Mouse (Mus musculus) MEL (cell line): ENCODE measurements around the gene Fam57b. TPM values are rescaled to one million over a fixed set of nuclear protein-coding genes. Genes with fewer than 3 reads are reported as not detected.

Source experiments
- DNase-seq: peaks from one replicate; pipeline ENCODE4 v3.0.0; 2011; ENCODE audit warnings: low read depth, low spot score
- H3K27ac ChIP-seq: 2 replicates; pipeline ENCODE4 v1.5.1; 2012; ENCODE audit warnings: low read depth, mild to moderate bottlenecking, control low read depth, low read length, moderate library complexity; ENCODE audit not compliant: control insufficient read depth
- H3K27me3 ChIP-seq, 2 experiments: fragments of 150-350 bp in 1 of 2; sonication (generic) in 1 of 2; 2 replicates each; pipeline ENCODE4 v1.6.1; 2012; ENCODE audit warnings: low read length in 2 of 2, mild to moderate bottlenecking in 2 of 2, improper control_type of control experiment in 1 of 2, moderate library complexity in 1 of 2; ENCODE audit not compliant: insufficient read depth in 2 of 2, control insufficient read depth in 1 of 2
- H3K36me3 ChIP-seq, 2 experiments: 2 replicates each; pipeline ENCODE4 v1.6.1; 2012 to 2014; ENCODE audit warnings: low read length in 2 of 2, improper control_type of control experiment in 1 of 2, inconsistent platforms in 1 of 2, mild to moderate bottlenecking in 1 of 2; ENCODE audit not compliant: insufficient read depth in 2 of 2, control insufficient read depth in 1 of 2
- H3K4me1 ChIP-seq, 2 experiments: fragments of 150-350 bp in 1 of 2; sonication (generic) in 1 of 2; 2 replicates each; pipeline ENCODE4 v1.6.1; 2012; ENCODE audit warnings: low read length in 2 of 2, improper control_type of control experiment in 1 of 2, mild to moderate bottlenecking in 1 of 2; ENCODE audit not compliant: insufficient read depth in 2 of 2, control insufficient read depth in 1 of 2
- H3K4me3 ChIP-seq, 2 experiments: fragments of 150-350 bp in 1 of 2; sonication (generic) in 1 of 2; 2 replicates each; pipeline ENCODE4 v1.5.1; 2012; ENCODE audit warnings: low read depth in 2 of 2, low read length in 2 of 2, mild to moderate bottlenecking in 2 of 2, moderate library complexity in 2 of 2, control low read depth in 1 of 2, improper control_type of control experiment in 1 of 2; ENCODE audit not compliant: control insufficient read depth in 1 of 2, insufficient read depth in 1 of 2
- H3K79me2 ChIP-seq: 2 replicates; pipeline ENCODE4 v1.6.1; 2012; ENCODE audit warnings: mild to moderate bottlenecking, low read length, moderate library complexity; ENCODE audit not compliant: control insufficient read depth, poor library complexity, insufficient read depth
- H3K9ac ChIP-seq: 2 replicates; pipeline ENCODE4 v1.6.1; 2012; ENCODE audit warnings: low read depth, mild to moderate bottlenecking, control low read depth, low read length, moderate library complexity; ENCODE audit not compliant: control insufficient read depth, poor library complexity, severe bottlenecking
- H3K9me3 ChIP-seq: fragments of 150-350 bp; sonication (generic); replicated peaks from 2 replicates; pipeline ENCODE4 v1.6.1; 2012; ENCODE audit warnings: mild to moderate bottlenecking, low read length, improper control_type of control experiment, moderate library complexity; ENCODE audit not compliant: insufficient read depth
- CHD1 ChIP-seq: IDR thresholded peaks from 2 replicates; pipeline ENCODE4 v1.6.1; 2012; ENCODE audit warnings: low read depth, mild to moderate bottlenecking, inconsistent platforms, low read length, improper control_type of control experiment
- CHD2 ChIP-seq: IDR thresholded peaks from 2 replicates; pipeline ENCODE4 v1.6.1; 2011; ENCODE audit warnings: low read length, improper control_type of control experiment
- CTCF ChIP-seq, 3 experiments: IDR thresholded peaks in 2 of 3; conservative IDR thresholded peaks in 1 of 3; 2 replicates each; pipeline ENCODE4 v1.5.1; 2011 to 2012; ENCODE audit warnings: low read length in 3 of 3, low read depth in 2 of 3, mild to moderate bottlenecking in 2 of 3, improper control_type of control experiment in 1 of 3, inconsistent platforms in 1 of 3, mixed read lengths in 1 of 3, moderate library complexity in 1 of 3; ENCODE audit not compliant: control insufficient read depth in 1 of 3, insufficient read depth in 1 of 3, poor library complexity in 1 of 3, severe bottlenecking in 1 of 3
- E2F4 ChIP-seq: IDR thresholded peaks from 2 replicates; pipeline ENCODE4 v1.6.1; 2011; ENCODE audit warnings: low read depth, low read length, improper control_type of control experiment, borderline replicate concordance
- ELF1 ChIP-seq: IDR thresholded peaks from 2 replicates; pipeline ENCODE4 v1.6.1; 2014; ENCODE audit warnings: low read depth, mild to moderate bottlenecking, inconsistent platforms, low read length, improper control_type of control experiment, moderate library complexity
- EP300 ChIP-seq, 2 experiments: IDR thresholded peaks; 2 replicates each; pipeline ENCODE4 v1.6.1; 2011; ENCODE audit warnings: improper control_type of control experiment in 2 of 2, low read length in 2 of 2, low read depth in 1 of 2, mild to moderate bottlenecking in 1 of 2
- GATA1 ChIP-seq: IDR thresholded peaks from 2 replicates; pipeline ENCODE4 v1.6.1; 2011; ENCODE audit warnings: low read depth, low read length, improper control_type of control experiment
- NELFE ChIP-seq: IDR thresholded peaks from 2 replicates; pipeline ENCODE4 v1.6.1; 2011; ENCODE audit warnings: low read depth, low read length, improper control_type of control experiment
- POLR2A ChIP-seq, 2 experiments: IDR thresholded peaks; 2 replicates each; pipeline ENCODE4 v1.6.1; 2011 to 2012; ENCODE audit warnings: low read length in 2 of 2, mild to moderate bottlenecking in 2 of 2, control low read depth in 1 of 2, improper control_type of control experiment in 1 of 2, low read depth in 1 of 2, moderate library complexity in 1 of 2; ENCODE audit not compliant: control insufficient read depth in 1 of 2, insufficient read depth in 1 of 2, poor library complexity in 1 of 2
- POLR2AphosphoS5 ChIP-seq: IDR thresholded peaks from 2 replicates; pipeline ENCODE4 v1.6.1; 2012; ENCODE audit warnings: low read depth, borderline replicate concordance, mild to moderate bottlenecking, inconsistent platforms, low read length, moderate library complexity, mixed read lengths
- SIN3A ChIP-seq: IDR thresholded peaks from 2 replicates; pipeline ENCODE4 v1.6.1; 2012; ENCODE audit warnings: low read length, improper control_type of control experiment, inconsistent platforms
- TAL1 ChIP-seq: IDR thresholded peaks from 2 replicates; pipeline ENCODE4 v1.6.1; 2012; ENCODE audit warnings: mild to moderate bottlenecking, inconsistent platforms, low read length, moderate library complexity, mixed read lengths
- TBP ChIP-seq: IDR thresholded peaks from 2 replicates; pipeline ENCODE4 v1.8.0; 2011; ENCODE audit warnings: low read depth, low read length, improper control_type of control experiment
- USF2 ChIP-seq, 2 experiments: IDR thresholded peaks; 2 replicates each; pipeline ENCODE4 v1.6.1; 2011 to 2012; ENCODE audit warnings: improper control_type of control experiment in 2 of 2, low read length in 2 of 2, borderline replicate concordance in 1 of 2, inconsistent platforms in 1 of 2, low read depth in 1 of 2, mild to moderate bottlenecking in 1 of 2; ENCODE audit not compliant: insufficient read depth in 1 of 2
- ZMIZ1 ChIP-seq: IDR thresholded peaks from 2 replicates; pipeline ENCODE4 v1.6.1; 2012; ENCODE audit warnings: low read depth, mild to moderate bottlenecking, inconsistent platforms, low read length, improper control_type of control experiment, moderate library complexity
- polyA plus RNA-seq, 2 experiments: library from polyadenylated mRNA; stranded (reverse) in 1 of 2; unstranded in 1 of 2; fragments of >175 nt in 1 of 2; fragments of >200 nt in 1 of 2; gene quantifications; 2 replicates each; pipeline versions ENCODE4 v1.2.1 to v1.2.4; 2012; ENCODE audit warnings: low replicate concordance in 2 of 2, low read depth in 1 of 2; ENCODE audit not compliant: insufficient read length in 2 of 2, insufficient read depth in 1 of 2, missing spikeins in 1 of 2
- total RNA-seq: library from RNA; depleted of rRNA; stranded (reverse); fragments of 300-350 nt; gene quantifications from 2 replicates; pipeline ENCODE4 v1.2.3, GENCODE M21; 2012

Fam57b gene
- total and polyA plus RNA-seq, 3 experiments, result 0.50 to 1.7 TPM; not detected in 1

DNA sequence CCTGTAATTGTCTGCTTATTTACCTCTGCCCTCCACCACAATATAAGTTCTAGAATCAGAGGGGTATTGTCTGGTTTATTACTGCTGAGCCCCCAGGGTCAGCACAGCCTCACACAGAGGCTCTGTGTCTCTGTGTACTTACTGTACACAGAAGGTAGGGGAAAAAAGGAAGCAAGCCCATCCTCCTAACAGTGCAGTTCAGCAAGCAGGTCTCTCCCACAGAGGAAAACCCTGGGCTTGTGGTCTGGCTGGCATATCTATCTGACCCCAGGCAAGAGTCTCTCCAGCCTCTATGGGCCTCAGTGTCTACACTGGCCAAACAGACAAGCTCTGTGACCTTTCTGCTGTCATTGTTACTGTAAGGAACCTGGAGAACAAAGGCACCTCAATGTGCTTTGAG lies 6.3 kb downstream of the Fam57b start:
- TF ChIP-seq ZMIZ1 (no peak), TAL1 (peak; percentile 35; the same call in 1 of the 2 replicates), USF2 (IDR thresholded peaks at IDR 0.05; ENCODE audit: borderline replicate concordance in 1 of 2, insufficient read depth in 1 of 2, low read depth in 1 of 2, low read length in 2 of 2) (no peak), NELFE (no peak), EP300 (IDR thresholded peaks at IDR 0.05; ENCODE audit: low read depth in 1 of 2, low read length in 2 of 2) (0 out of 4 replicates have a peak, but pooled peaks of 1 of the 2 experiments have one; percentile 6), CTCF (IDR thresholded peaks at IDR 0.05 in 2 of 3, conservative IDR thresholded peaks at IDR 0.05 in 1 of 3; ENCODE audit: control insufficient read depth in 1 of 3, insufficient read depth in 1 of 3, low read depth in 2 of 3, low read length in 3 of 3, poor library complexity in 1 of 3, severe bottlenecking in 1 of 3) (no peak)
- peak overlapping the region; percentile 41 for H3K9ac ChIP-seq
- no peaks in the 10 kb centered on the region for H3K27me3 ChIP-seq

DNA sequence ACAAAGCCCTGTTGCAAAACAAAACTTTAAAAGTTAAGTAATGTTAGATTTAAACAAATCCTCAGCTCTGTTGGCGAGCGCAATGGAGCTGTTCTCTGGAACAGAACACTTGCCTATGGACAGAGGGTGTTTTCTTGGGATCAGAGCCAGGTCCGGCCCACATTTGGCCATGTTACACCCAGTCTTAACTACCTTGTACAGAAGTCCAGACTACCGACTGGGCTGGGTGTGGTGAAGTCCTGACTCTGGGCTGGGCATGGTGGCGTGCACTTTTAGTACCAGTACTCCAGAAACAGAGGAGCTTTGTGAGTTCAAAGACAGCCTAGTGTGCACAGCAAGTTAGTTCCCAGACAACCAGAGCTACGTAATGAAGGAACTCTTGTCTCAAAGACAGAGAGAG lies 9.5 kb downstream of the Fam57b start:
- TF ChIP-seq CTCF (IDR thresholded peaks at IDR 0.05 in 2 of 3, conservative IDR thresholded peaks at IDR 0.05 in 1 of 3; ENCODE audit: control insufficient read depth in 1 of 3, insufficient read depth in 1 of 3, low read depth in 2 of 3, low read length in 3 of 3, poor library complexity in 1 of 3, severe bottlenecking in 1 of 3) (no peak), CHD1 (no peak), GATA1 (no peak), POLR2A (IDR thresholded peaks at IDR 0.05; ENCODE audit: control insufficient read depth in 1 of 2, insufficient read depth in 1 of 2, low read depth in 1 of 2, low read length in 2 of 2, poor library complexity in 1 of 2) (no peak), ELF1 (no peak)
- Histone ChIP-seq H3K27ac (no peak overlapping the region), H3K4me1 (peaks cover 18 to 39% of the 10 kb centered on the region in 2 experiments)

More for the DNA sequence above, 6.3 kb downstream of the Fam57b start:
- Histone ChIP-seq H3K27ac (peak overlapping the region; percentile 66), H3K79me2 (peaks cover 7% of the 10 kb centered on the region), H3K36me3 (peaks cover 0 to 39% of the 10 kb centered on the region in 2 experiments; a peak in 2 of 4 replicates), H3K4me3 (no peak overlapping the region), H3K4me1 (peaks cover 20 to 47% of the 10 kb centered on the region in 2 experiments), H3K9me3 (no peaks in the 10 kb centered on the region)
- peak; percentile 57 for DNase-seq

DNA sequence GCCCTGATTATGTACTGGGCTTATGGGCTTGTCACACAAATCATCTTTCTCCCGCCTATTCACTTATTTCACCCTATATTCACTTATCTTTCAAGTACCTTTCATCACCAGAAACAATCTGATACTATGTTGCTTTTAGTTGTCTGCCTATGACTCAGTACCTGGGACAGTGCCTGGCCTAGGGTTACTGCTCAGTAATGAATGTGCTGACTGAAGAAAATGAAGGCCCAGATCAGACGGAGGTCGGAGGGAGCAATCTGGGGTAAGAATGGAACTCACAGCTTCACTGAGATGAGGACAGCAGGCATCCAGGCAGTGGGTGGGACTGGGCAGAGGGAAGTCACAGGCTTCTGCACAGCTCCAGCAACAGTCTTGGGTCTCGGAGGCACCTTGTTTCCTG lies 9.9 kb downstream of the Fam57b start:
- DNase-seq, result peak; percentile 47
- Histone ChIP-seq H3K9ac (no peak overlapping the region), H3K4me1 (peaks cover 14 to 34% of the 10 kb centered on the region in 2 experiments), H3K27me3 (no peaks in the 10 kb centered on the region), H3K36me3 (peaks cover 0 to 28% of the 10 kb centered on the region in 2 experiments; a peak in 2 of 4 replicates), H3K4me3 (no peak overlapping the region), H3K79me2 (no peaks in the 10 kb centered on the region; the same call in 1 of the 2 replicates), H3K9me3 (no peaks in the 10 kb centered on the region), H3K27ac (0 out of 2 replicates have a peak overlapping the region, but pooled peaks have one; percentile 6)
- 0 out of 2 replicates have a peak, but pooled peaks have one; percentile 52 for TF ChIP-seq TBP
- TF ChIP-seq ELF1, result no peak
- no peak for TF ChIP-seq E2F4
- no peak for TF ChIP-seq POLR2AphosphoS5
- TF ChIP-seq SIN3A, result peak; percentile 45; the same call in 1 of the 2 replicates
- no peak for TF ChIP-seq CHD2

More for the DNA sequence above, 9.5 kb downstream of the Fam57b start:
- H3K9me3 ChIP-seq, result no peaks in the 10 kb centered on the region
- no peak overlapping the region for H3K9ac ChIP-seq
- no peaks in the 10 kb centered on the region for H3K27me3 ChIP-seq
- DNase-seq, result no peak
- no peaks in the 10 kb centered on the region; the same call in 1 of the 2 replicates for H3K79me2 ChIP-seq
- H3K4me3 ChIP-seq, result no peak overlapping the region
- H3K36me3 ChIP-seq, result peaks cover 0 to 32% of the 10 kb centered on the region in 2 experiments; a peak in 2 of 4 replicates
